Mouse (Mus musculus) thymus, adult 2 months (tissue): ENCODE measurements around the gene Cend1. TPM values are rescaled to one million over a fixed set of nuclear protein-coding genes. Genes with fewer than 3 reads are reported as not detected.

ENCODE experiments used
- DNase-seq: peaks from one replicate; pipeline ENCODE4 v3.0.0; 2021
- H3K27ac ChIP-seq: fragments of 200-500 bp; 2 replicates; pipeline ENCODE4 v1.5.1; 2012; ENCODE audit warnings: low read length, control low read depth; ENCODE audit not compliant: control insufficient read depth, insufficient read depth
- H3K27me3 ChIP-seq: fragments of 200-500 bp; 2 replicates; pipeline ENCODE4 v1.6.1; 2012; ENCODE audit warnings: mild to moderate bottlenecking, low read length, moderate library complexity, mixed read lengths; ENCODE audit not compliant: control insufficient read depth, insufficient read depth
- H3K36me3 ChIP-seq: fragments of 200-500 bp; 2 replicates; pipeline ENCODE4 v1.6.1; 2012; ENCODE audit warnings: mild to moderate bottlenecking, low read length, moderate library complexity; ENCODE audit not compliant: control insufficient read depth, insufficient read depth
- H3K4me1 ChIP-seq: fragments of 200-500 bp; replicated peaks from 2 replicates; pipeline ENCODE4 v1.6.1; 2012; ENCODE audit warnings: low read length; ENCODE audit not compliant: control insufficient read depth, insufficient read depth
- H3K4me3 ChIP-seq: fragments of 200-500 bp; 2 replicates; pipeline ENCODE4 v1.5.1; 2012; ENCODE audit warnings: mild to moderate bottlenecking, low read length, control low read depth, moderate library complexity; ENCODE audit not compliant: control insufficient read depth, insufficient read depth
- CTCF ChIP-seq: fragments of 200-500 bp; IDR thresholded peaks from 2 replicates; pipeline ENCODE4 v1.5.1; 2012; ENCODE audit warnings: mild to moderate bottlenecking, control low read depth, low read length, moderate library complexity, borderline replicate concordance; ENCODE audit not compliant: control insufficient read depth, poor library complexity, insufficient read depth; ENCODE audit errors: extremely low read depth
- POLR2A ChIP-seq: fragments of 200-500 bp; IDR thresholded peaks from 2 replicates; pipeline ENCODE4 v1.6.1; 2012; ENCODE audit warnings: mild to moderate bottlenecking, low read length, control low read depth, moderate library complexity; ENCODE audit not compliant: control insufficient read depth, poor library complexity, insufficient read depth; ENCODE audit errors: extremely low read depth
- WGBS: fragments of 180-500 bp; shearing (Covaris S2); methylation state at CpG from one replicate; pipeline ENCODE4 v1.1.7; 2018; 5-methylcytosine and 5-hydroxymethylcytosine counted together
- polyA plus RNA-seq: library from polyadenylated mRNA; depleted of rRNA; stranded (reverse); fragments of >200 nt; gene quantifications from 2 replicates; pipeline ENCODE4 v1.2.3, GENCODE M21; 2012

Gene Cend1
- polyA plus RNA-seq, 1 experiment, result 0.63 TPM

GRCm38 (mm10) chr7:141475011-141475804 lies 45.9 kb upstream of the Cend1 start, which contains the start of the genes Polr2l and Tspan4:
TSS of gene Polr2l (minus strand) at chr7:141475132.
TSS of gene Tspan4 (plus strand) at chr7:141475240.
- Histone ChIP-seq H3K27me3 (no peaks in the 10 kb centered on the region), H3K36me3 (0 out of 2 replicates have a peak, but pooled peaks cover under 1% of the 10 kb centered on the region), H3K4me1 (peaks cover 31% of the 10 kb centered on the region), H3K27ac (no peak within 1 kb of the TSS), H3K4me3 (peak within 1 kb of the TSS; percentile 70)
- DNase-seq, result peak; percentile 81
- TF ChIP-seq POLR2A (peak; percentile 62), CTCF (peak; percentile 48; the same call in 1 of the 2 replicates)
- under 1% methylated on average over 87 of the region's 87 CpGs for WGBS

- no peaks in the 10 kb centered on the region for H3K27me3 ChIP-seq
- no peak for TF ChIP-seq CTCF
- TF ChIP-seq POLR2A, result no peak
- H3K27ac ChIP-seq, result no peak overlapping the region
- DNase-seq, result no peak
- H3K36me3 ChIP-seq, result 0 out of 2 replicates have a peak, but pooled peaks cover 3% of the 10 kb centered on the region
- peak overlapping the region; percentile 70 for H3K4me3 ChIP-seq
- peaks cover 32% of the 10 kb centered on the region for H3K4me1 ChIP-seq
- 8% methylated on average over 5 of the region's 5 CpGs for WGBS
These were observed 44.9 kb upstream of the Cend1 start for GRCm38 (mm10) chr7:141474160-141474559.

DNA sequence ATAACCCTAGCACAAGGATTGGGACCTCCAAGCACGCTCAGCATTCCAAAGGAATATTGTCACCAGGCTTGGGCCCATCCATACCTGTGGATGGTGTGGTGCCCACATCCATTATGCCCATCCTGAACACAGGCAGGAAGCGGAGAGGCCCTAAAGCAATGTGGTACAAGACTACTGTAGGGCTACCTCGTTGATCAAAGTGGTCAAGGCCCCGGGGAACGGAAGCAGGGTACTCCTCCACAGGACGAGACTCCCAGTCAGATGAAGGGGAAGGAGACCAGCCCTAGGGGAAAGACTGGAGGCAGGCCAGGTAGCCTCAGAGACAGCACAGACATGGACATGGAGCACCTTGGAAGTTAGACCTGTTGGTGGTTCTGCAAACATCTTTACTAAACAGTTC lies 43.5 kb upstream of the Cend1 start:
- Histone ChIP-seq H3K27ac (no peak overlapping the region), H3K4me1 (peaks cover 38% of the 10 kb centered on the region), H3K27me3 (no peaks in the 10 kb centered on the region), H3K36me3 (0 out of 2 replicates have a peak, but pooled peaks cover 3% of the 10 kb centered on the region), H3K4me3 (no peak overlapping the region)
- no peak for DNase-seq
- WGBS, result 93% methylated on average over 6 of the region's 6 CpGs
- TF ChIP-seq CTCF (no peak), POLR2A (no peak)

- WGBS, result 94% methylated on average over 6 of the region's 6 CpGs
- H3K4me1 ChIP-seq, result peaks cover 38% of the 10 kb centered on the region
- no peaks in the 10 kb centered on the region for H3K27me3 ChIP-seq
- no peak overlapping the region for H3K27ac ChIP-seq
- no peak overlapping the region for H3K4me3 ChIP-seq
- no peak for DNase-seq
- TF ChIP-seq POLR2A, result no peak
- no peak for TF ChIP-seq CTCF
- H3K36me3 ChIP-seq, result 0 out of 2 replicates have a peak, but pooled peaks cover 3% of the 10 kb centered on the region
These were observed 42.9 kb upstream of the Cend1 start for GRCm38 (mm10) chr7:141472226-141472625.

GRCm38 (mm10) chr7:141471236-141471635 lies 41.9 kb upstream of the Cend1 start:
- no peak overlapping the region for H3K4me3 ChIP-seq
- H3K27ac ChIP-seq, result no peak overlapping the region
- H3K4me1 ChIP-seq, result peaks cover 42% of the 10 kb centered on the region
- no peaks in the 10 kb centered on the region for H3K27me3 ChIP-seq
- TF ChIP-seq CTCF (no peak), POLR2A (no peak)
- 0 out of 2 replicates have a peak, but pooled peaks cover 3% of the 10 kb centered on the region for H3K36me3 ChIP-seq
- 98% methylated on average over 1 of the region's 1 CpGs for WGBS
- no peak for DNase-seq

GRCm38 (mm10) chr7:141470637-141470944 lies 41.3 kb upstream of the Cend1 start:
- no peak for DNase-seq
- 98% methylated on average over 10 of the region's 10 CpGs for WGBS
- Histone ChIP-seq H3K27ac (no peak overlapping the region), H3K36me3 (0 out of 2 replicates have a peak, but pooled peaks cover 3% of the 10 kb centered on the region), H3K4me3 (no peak overlapping the region), H3K4me1 (peaks cover 35% of the 10 kb centered on the region), H3K27me3 (no peaks in the 10 kb centered on the region)
- TF ChIP-seq CTCF, result no peak
- TF ChIP-seq POLR2A, result no peak

- Histone ChIP-seq H3K4me1 (peaks cover 32% of the 10 kb centered on the region), H3K27me3 (no peaks in the 10 kb centered on the region), H3K27ac (no peak overlapping the region), H3K4me3 (no peak overlapping the region), H3K36me3 (0 out of 2 replicates have a peak, but pooled peaks cover 3% of the 10 kb centered on the region)
- no peak for TF ChIP-seq CTCF
- no peak for DNase-seq
- WGBS, result 96% methylated on average over 18 of the region's 18 CpGs
These were observed 40.8 kb upstream of the Cend1 start for GRCm38 (mm10) chr7:141469901-141470636.
